Mouse (Mus musculus) hindbrain, postnatal 0 days (tissue): ENCODE measurements around the gene Ncl. TPM values are rescaled to one million over a fixed set of nuclear protein-coding genes. Genes with fewer than 3 reads are reported as not detected.

ENCODE experiments used
- ATAC-seq: fragments of 200-750 bp; cut with Nextera tagmentation; 2 replicates; pipeline ENCODE4 v1.8.0; 2017; ENCODE audit warnings: mild to moderate bottlenecking, moderate TSS enrichment, moderate library complexity
- DNase-seq: peaks from one replicate; pipeline ENCODE4 v3.0.0-alpha.2; 2015; ENCODE audit warnings: low spot score
- H3K27ac ChIP-seq: fragments of 300-500 bp; sonication (generic); 2 replicates; pipeline ENCODE4 v1.5.1; 2014; ENCODE audit warnings: mild to moderate bottlenecking
- H3K27me3 ChIP-seq: fragments of 300-500 bp; sonication (generic); 2 replicates; pipeline ENCODE4 v1.6.1; 2014; ENCODE audit warnings: low read length, mixed read lengths; ENCODE audit not compliant: insufficient read depth
- H3K36me3 ChIP-seq: fragments of 300-500 bp; sonication (generic); 2 replicates; pipeline ENCODE4 v1.6.1; 2014; ENCODE audit warnings: low read length, mixed read lengths; ENCODE audit not compliant: insufficient read depth
- H3K4me1 ChIP-seq: fragments of 300-500 bp; sonication (generic); 2 replicates; pipeline ENCODE4 v1.6.1; 2014; ENCODE audit warnings: antibody characterized with exemption, low read length, mixed read lengths; ENCODE audit not compliant: insufficient read depth
- H3K4me2 ChIP-seq: fragments of 300-500 bp; sonication (generic); 2 replicates; pipeline ENCODE4 v1.6.1; 2014; ENCODE audit warnings: low read depth, mild to moderate bottlenecking, low read length, moderate library complexity, mixed read lengths
- H3K4me3 ChIP-seq: fragments of 300-500 bp; sonication (generic); 2 replicates; pipeline ENCODE4 v1.5.1; 2014; ENCODE audit warnings: low read length
- H3K9ac ChIP-seq: fragments of 300-500 bp; sonication (generic); replicated peaks from 2 replicates; pipeline ENCODE4 v1.6.1; 2014; ENCODE audit warnings: mild to moderate bottlenecking, low read length, moderate library complexity, mixed read lengths
- H3K9me3 ChIP-seq: fragments of 300-500 bp; sonication (generic); 2 replicates; pipeline ENCODE4 v1.6.1; 2016; ENCODE audit warnings: low read length, mixed read lengths
- CTCF ChIP-seq: IDR thresholded peaks from 2 replicates; pipeline ENCODE4 v1.5.1; 2016; ENCODE audit warnings: antibody characterized with exemption, control low read depth, low read depth
- WGBS: fragments of 180-500 bp; shearing (Covaris S2); extraction: QIAGEN DNeasy Blood & Tissue Kit; methylation state at CpG from one replicate; pipeline ENCODE4 v1.1.7; 2014; 5-methylcytosine and 5-hydroxymethylcytosine counted together
- polyA plus RNA-seq: library from polyadenylated mRNA; unstranded; fragments of >200 nt; fragmentation: Nextera tagmentation; extraction: Ambion mirVana; gene quantifications from 2 replicates; pipeline ENCODE4 v1.2.1, GENCODE M21; 2015
- total RNA-seq: library from RNA; depleted of rRNA; stranded (reverse); fragments of >200 nt; gene quantifications from 2 replicates; pipeline ENCODE4 v1.2.3, GENCODE M21; 2014

The Ncl gene
- total and polyA plus RNA-seq, 2 experiments from 2014 or later = 17.2 to 203 TPM

DNA sequence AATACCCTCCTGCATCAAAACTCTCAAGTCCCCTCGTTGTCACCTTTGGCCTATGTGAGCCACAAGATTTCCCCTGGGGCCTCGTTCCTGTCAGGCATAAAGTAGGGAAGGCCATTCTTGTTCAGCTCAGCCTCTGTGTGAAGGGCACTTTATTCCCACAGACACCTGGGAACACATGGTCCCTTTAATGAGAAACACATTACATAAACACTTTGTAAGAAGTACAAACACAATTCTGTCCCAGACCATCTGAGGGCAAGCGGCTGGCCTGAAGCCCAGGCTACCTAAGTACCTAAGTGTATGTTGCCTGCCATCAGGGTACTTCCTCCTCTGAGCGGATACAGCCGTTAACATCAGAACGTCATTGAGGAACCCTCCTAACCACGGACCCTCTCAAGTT, 39.0 kb upstream of the Ncl start:
- H3K9ac ChIP-seq = no peak overlapping the region
- H3K4me3 ChIP-seq = no peak overlapping the region
- no peak overlapping the region for H3K4me2 ChIP-seq
- no peaks in the 10 kb centered on the region for H3K36me3 ChIP-seq
- H3K27ac ChIP-seq = no peak overlapping the region
- H3K4me1 ChIP-seq = no peaks in the 10 kb centered on the region
- H3K27me3 ChIP-seq = no peaks in the 10 kb centered on the region
- no peaks in the 10 kb centered on the region for H3K9me3 ChIP-seq
- no peak for DNase-seq
- ATAC-seq = no peak
- TF ChIP-seq CTCF = no peak
- whole genome bisulfite sequencing = 70% methylated on average over 7 of the region's 7 CpGs

- no peak for ATAC-seq
- no peak overlapping the region for H3K4me3 ChIP-seq
- H3K4me1 ChIP-seq = no peaks in the 10 kb centered on the region
- WGBS = 81% methylated on average over 8 of the region's 8 CpGs
- no peak overlapping the region for H3K27ac ChIP-seq
- DNase-seq = no peak
- H3K9me3 ChIP-seq = no peaks in the 10 kb centered on the region
- no peak for TF ChIP-seq CTCF
- H3K9ac ChIP-seq = no peak overlapping the region
- H3K4me2 ChIP-seq = no peak overlapping the region
- H3K27me3 ChIP-seq = no peaks in the 10 kb centered on the region
- H3K36me3 ChIP-seq = no peaks in the 10 kb centered on the region
Observed at GRCm38 (mm10) chr1:86397621-86398020, 38.4 kb upstream of the Ncl start.

GRCm38 (mm10) chr1:86395897-86396296, 36.7 kb upstream of the Ncl start:
- ATAC-seq (no peak), DNase-seq (no peak)
- H3K27me3 ChIP-seq = no peaks in the 10 kb centered on the region
- H3K4me3 ChIP-seq = no peak overlapping the region
- H3K9me3 ChIP-seq = no peaks in the 10 kb centered on the region
- H3K36me3 ChIP-seq = no peaks in the 10 kb centered on the region
- no peaks in the 10 kb centered on the region for H3K4me1 ChIP-seq
- 71% methylated on average over 7 of the region's 7 CpGs for WGBS
- H3K9ac ChIP-seq = no peak overlapping the region
- TF ChIP-seq CTCF = peak; percentile 37; the same call in 1 of the 2 replicates
- no peak overlapping the region for H3K4me2 ChIP-seq
- no peak overlapping the region for H3K27ac ChIP-seq

- 92% methylated on average over 3 of the region's 3 CpGs for WGBS
- no peaks in the 10 kb centered on the region for H3K4me1 ChIP-seq
- H3K9me3 ChIP-seq = no peaks in the 10 kb centered on the region
- no peak for TF ChIP-seq CTCF
- no peak overlapping the region for H3K4me3 ChIP-seq
- DNase-seq (no peak), ATAC-seq (no peak)
- no peak overlapping the region for H3K9ac ChIP-seq
- H3K4me2 ChIP-seq = no peak overlapping the region
- no peaks in the 10 kb centered on the region for H3K36me3 ChIP-seq
- H3K27me3 ChIP-seq = no peaks in the 10 kb centered on the region
- no peak overlapping the region for H3K27ac ChIP-seq
Observed at GRCm38 (mm10) chr1:86394246-86394645, 35.0 kb upstream of the Ncl start.

DNA sequence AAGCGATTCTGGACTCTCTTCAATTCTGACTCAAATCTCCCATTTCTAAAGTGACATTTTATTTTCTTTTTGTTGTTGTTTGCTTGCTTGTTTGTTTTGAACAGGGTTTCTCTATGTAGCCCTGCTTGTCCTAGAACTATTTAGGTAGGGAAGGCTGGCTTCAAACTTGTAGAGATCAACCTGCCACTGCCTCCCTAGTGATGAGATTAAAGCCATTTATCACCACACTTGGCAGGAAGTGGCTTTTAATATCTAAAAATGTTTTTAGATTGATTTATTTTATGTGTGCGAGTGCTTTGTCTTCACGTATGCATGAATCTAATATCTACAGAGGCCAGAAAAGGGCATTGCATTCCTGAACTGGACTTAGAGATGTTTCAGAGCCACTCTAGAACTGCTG, 34.0 kb upstream of the Ncl start:
- ATAC-seq (no peak), DNase-seq (no peak)
- H3K4me1 ChIP-seq = no peaks in the 10 kb centered on the region
- no peak overlapping the region for H3K9ac ChIP-seq
- TF ChIP-seq CTCF = no peak
- H3K27ac ChIP-seq = no peak overlapping the region
- WGBS = 92% methylated on average over 3 of the region's 3 CpGs
- H3K4me3 ChIP-seq = no peak overlapping the region
- no peak overlapping the region for H3K4me2 ChIP-seq
- H3K9me3 ChIP-seq = no peaks in the 10 kb centered on the region
- H3K27me3 ChIP-seq = no peaks in the 10 kb centered on the region
- H3K36me3 ChIP-seq = no peaks in the 10 kb centered on the region

DNA sequence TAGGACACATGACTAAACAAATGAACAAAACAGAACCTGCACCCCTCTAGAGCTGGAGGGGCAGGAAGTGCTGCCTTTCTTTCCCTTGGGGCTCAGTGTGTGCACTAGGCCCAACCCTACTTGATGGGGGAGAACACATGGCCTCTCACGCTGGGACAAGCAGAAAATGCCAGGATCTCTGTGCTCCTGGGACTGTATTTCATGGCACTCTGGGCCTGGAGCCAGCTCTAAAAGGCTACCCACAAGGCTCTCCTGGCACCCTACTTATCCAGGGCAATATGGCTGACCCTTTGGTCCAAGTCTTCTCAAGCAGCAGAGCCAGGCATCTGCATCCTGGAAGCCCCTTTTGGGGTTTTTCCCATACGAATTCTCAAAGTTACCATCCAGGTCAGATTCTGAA, 32.2 kb upstream of the Ncl start:
- ATAC-seq (no peak), DNase-seq (no peak)
- Histone ChIP-seq H3K4me1 (no peaks in the 10 kb centered on the region), H3K4me2 (no peak overlapping the region), H3K27me3 (no peaks in the 10 kb centered on the region), H3K9ac (no peak overlapping the region), H3K9me3 (no peaks in the 10 kb centered on the region), H3K27ac (no peak overlapping the region), H3K36me3 (no peaks in the 10 kb centered on the region), H3K4me3 (no peak overlapping the region)
- 46% methylated on average over 2 of the region's 2 CpGs for WGBS
- no peak for TF ChIP-seq CTCF

GRCm38 (mm10) chr1:86389230-86389629, 30.0 kb upstream of the Ncl start:
- H3K27ac ChIP-seq = no peak overlapping the region
- no peak overlapping the region for H3K4me2 ChIP-seq
- no peak overlapping the region for H3K9ac ChIP-seq
- peak; percentile 91 for TF ChIP-seq CTCF
- no peak overlapping the region for H3K4me3 ChIP-seq
- H3K36me3 ChIP-seq = no peaks in the 10 kb centered on the region
- no peaks in the 10 kb centered on the region for H3K4me1 ChIP-seq
- no peaks in the 10 kb centered on the region for H3K9me3 ChIP-seq
- peak; percentile 81 for DNase-seq
- 4% methylated on average over 11 of the region's 11 CpGs for WGBS
- H3K27me3 ChIP-seq = no peaks in the 10 kb centered on the region
- peak; percentile 55; the same call in 1 of the 2 replicates for ATAC-seq
